In the genomic region with DNA sequence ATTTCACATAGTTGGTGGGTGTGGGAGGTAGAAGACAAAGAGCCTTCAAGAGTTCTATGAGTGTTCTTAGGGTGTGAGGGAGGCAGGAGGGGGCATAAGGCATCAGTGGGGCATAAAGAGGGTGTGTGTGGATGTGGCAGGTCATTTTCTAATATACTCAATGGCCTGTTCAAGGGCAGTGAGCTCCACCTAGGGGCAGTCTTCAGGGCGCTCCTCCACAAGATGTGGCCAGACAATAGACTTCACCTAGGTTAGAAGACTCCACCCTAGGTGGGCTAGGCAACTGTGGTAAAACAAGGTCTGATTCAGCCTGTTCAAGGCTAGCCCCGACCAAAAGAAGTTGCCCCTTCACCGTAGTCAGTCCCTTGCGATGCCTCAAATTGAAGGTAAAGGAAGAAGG, we compare ENCODE assay signal across 9 mouse cellular contexts. TPM values are rescaled to one million over a fixed set of nuclear protein-coding genes. Genes with fewer than 3 reads are reported as not detected.
DNase-seq lines count a peak whose midpoint lies in the region; ATAC-seq and TF ChIP-seq lines count a peak whose summit lies in the region.
"Had no signal": no experiment of that assay in that cellular context is flagged by ENCODE, and none has a peak within 500 bp of the region (broad histone marks: within the 10 kb centered on the region; RNA-seq: fewer than 3 reads in every experiment).

No protein-coding gene starts in this region.

- WGBS in limb, embryonic 10.5 days, result 52% methylated on average over 4 of the region's 4 CpGs
- WGBS in stomach, postnatal 0 days, result 54% methylated on average over 4 of the region's 4 CpGs

- no peak for ATAC-seq in stomach, postnatal 0 days (ENCODE audit: low FRiP score, low TSS enrichment)
- ATAC-seq: Patski had no signal

- H3K4me2 ChIP-seq in stomach, postnatal 0 days (replicated peaks; ENCODE audit: low read depth), result no peak overlapping the region

- no peaks in the 10 kb centered on the region for H3K27me3 ChIP-seq in limb, embryonic 10.5 days (ENCODE audit: low read depth, poor library complexity, severe bottlenecking)
- no peaks in the 10 kb centered on the region for H3K27me3 ChIP-seq in stomach, postnatal 0 days (ENCODE audit: control insufficient read depth, insufficient read depth, low read length)
- H3K27me3 ChIP-seq: Patski had no signal

- H3K36me3 ChIP-seq in limb, embryonic 10.5 days, result peaks cover 22% of the 10 kb centered on the region
- peaks cover 12% of the 10 kb centered on the region for H3K36me3 ChIP-seq in stomach, postnatal 0 days (ENCODE audit: control insufficient read depth, insufficient read depth, low read length)

- peak overlapping the region; percentile 79; the same call in 1 of the 2 replicates for H3K4me3 ChIP-seq in cortical plate, adult 2 months (ENCODE audit: insufficient read depth, low read length)
- H3K4me3 ChIP-seq in limb, embryonic 10.5 days, result 0 out of 2 replicates have a peak overlapping the region, but pooled peaks have one; percentile 76
- no peak overlapping the region for H3K4me3 ChIP-seq in stomach, postnatal 0 days (ENCODE audit: low read depth, low read length)

- no peak overlapping the region for H3K27ac ChIP-seq in cortical plate, adult 2 months (ENCODE audit: insufficient read depth, low read length)
- H3K27ac ChIP-seq in limb, embryonic 10.5 days, result 0 out of 2 replicates have a peak overlapping the region, but pooled peaks have one; percentile 90
- no peak overlapping the region for H3K27ac ChIP-seq in stomach, postnatal 0 days (replicated peaks)

- H3K4me1 ChIP-seq in cortical plate, adult 2 months (ENCODE audit: control insufficient read depth, insufficient read depth, low read length), result peaks cover 2% of the 10 kb centered on the region; the same call in 1 of the 2 replicates
- H3K4me1 ChIP-seq in limb, embryonic 10.5 days, result peaks cover 22% of the 10 kb centered on the region
- H3K4me1 ChIP-seq in stomach, postnatal 0 days (replicated peaks; ENCODE audit: control insufficient read depth, insufficient read depth), result peaks cover 8% of the 10 kb centered on the region; the same call in 1 of the 2 replicates

- peak; percentile 48 for DNase-seq in embryo, embryonic 10 days (ENCODE audit: low spot score)
- DNase-seq in embryo, embryonic 9.5 days (ENCODE audit: extremely low spot score), result no peak
- peak; percentile 78 for DNase-seq in 416B (ENCODE audit: low read depth)
- no peak for DNase-seq in limb, embryonic 10.5 days (ENCODE audit: low spot score)
- DNase-seq in stomach, postnatal 0 days (ENCODE audit: low spot score), result peak; percentile 59
- no peak for DNase-seq in layer of hippocampus, adult 18-20 months (ENCODE audit: low spot score in 2 of 2)
- DNase-seq in layer of hippocampus, postnatal 10 days (ENCODE audit: low spot score in 2 of 2), result no peak

- TF ChIP-seq EP300 in stomach, postnatal 0 days (optimal IDR thresholded peaks at IDR 0.05), result no peak

- TF ChIP-seq POLR2A in cortical plate, adult 2 months (IDR thresholded peaks at IDR 0.05; ENCODE audit: extremely low read depth, insufficient read depth, low read length), result no peak

- no peaks in the 10 kb centered on the region for H3K9me3 ChIP-seq in limb, embryonic 10.5 days (replicated peaks)
- H3K9me3 ChIP-seq in stomach, postnatal 0 days (ENCODE audit: control insufficient read depth, low read length), result no peaks in the 10 kb centered on the region

- H3K9ac ChIP-seq in stomach, postnatal 0 days (ENCODE audit: low read length), result no peak overlapping the region

- TF ChIP-seq CTCF in cortical plate, adult 2 months (IDR thresholded peaks at IDR 0.05; ENCODE audit: extremely low read depth, insufficient read depth, low read length), result 0 out of 2 replicates have a peak, but pooled peaks have one; percentile 14
- TF ChIP-seq CTCF in stomach, postnatal 0 days (IDR thresholded peaks at IDR 0.05; ENCODE audit: low read depth), result peak; percentile 70

RNA-seq across cellular contexts. Expression of gene Thap7, which starts 1.3 kb away (rescaled TPM):
- polyA plus RNA-seq in cortical plate, adult 2 months (2012; rRNA removed), result 64.9 and 82.8 TPM in 2 replicates
- polyA plus RNA-seq in limb, embryonic 10.5 days (2016; fragmentation: Nextera tagmentation; extraction: Ambion mirVana), result 47.8 and 58.9 TPM in 2 replicates
- 41.0 and 42.4 TPM in 2 replicates for polyA plus RNA-seq in stomach, postnatal 0 days (2015; fragmentation: Nextera tagmentation; extraction: Ambion mirVana)
- total RNA-seq in layer of hippocampus, adult 18-20 months (2021), result 10 to 100 TPM; 39.6 to 44.0 TPM
- 10 to 100 TPM; 33.1 to 38.2 TPM for total RNA-seq in layer of hippocampus, postnatal 10 days (2021)

RNA-seq across cellular contexts. Expression of gene Lztr1, which starts 23.8 kb away (rescaled TPM):
- 330 and 345 TPM in 2 replicates for polyA plus RNA-seq in cortical plate, adult 2 months (2012; rRNA removed)
- 78.2 and 89.8 TPM in 2 replicates for polyA plus RNA-seq in limb, embryonic 10.5 days (2016; fragmentation: Nextera tagmentation; extraction: Ambion mirVana)
- 27.3 and 34.4 TPM in 2 replicates for polyA plus RNA-seq in stomach, postnatal 0 days (2015; fragmentation: Nextera tagmentation; extraction: Ambion mirVana)
- 100 to 1,000 TPM; 199 to 205 TPM for total RNA-seq in layer of hippocampus, adult 18-20 months (2021)
- total RNA-seq in layer of hippocampus, postnatal 10 days (2021), result 100 to 1,000 TPM; 182 to 188 TPM

RNA-seq across cellular contexts. Expression of gene Lrrc74b, which starts 28.8 kb away (rescaled TPM):
- polyA plus RNA-seq in cortical plate, adult 2 months (2012; rRNA removed), result 1.4 and 1.5 TPM in 2 replicates
- not detected in 2 replicates for polyA plus RNA-seq in limb, embryonic 10.5 days (2016; fragmentation: Nextera tagmentation; extraction: Ambion mirVana)
- 0.33 TPM in 2 replicates for polyA plus RNA-seq in stomach, postnatal 0 days (2015; fragmentation: Nextera tagmentation; extraction: Ambion mirVana)
- total RNA-seq in layer of hippocampus, adult 18-20 months (2021), result under 1 TPM; 0.92 to 0.94 TPM
- 1 to 10 TPM; 1.7 to 2.4 TPM for total RNA-seq in layer of hippocampus, postnatal 10 days (2021)

RNA-seq across cellular contexts. Expression of gene P2rx6, which starts 29.4 kb away (rescaled TPM):
- 2.9 and 3.2 TPM in 2 replicates for polyA plus RNA-seq in cortical plate, adult 2 months (2012; rRNA removed)
- 0.08 TPM in 1 of 2 replicates, not detected in the other for polyA plus RNA-seq in limb, embryonic 10.5 days (2016; fragmentation: Nextera tagmentation; extraction: Ambion mirVana)
- polyA plus RNA-seq in stomach, postnatal 0 days (2015; fragmentation: Nextera tagmentation; extraction: Ambion mirVana), result 1.5 and 1.7 TPM in 2 replicates
- total RNA-seq in layer of hippocampus, adult 18-20 months (2021), result 1 to 10 TPM; 1.0 to 1.2 TPM
- 1 to 10 TPM in 1 of 2 experiments, under 1 TPM in 1; 0.58 to 1.1 TPM for total RNA-seq in layer of hippocampus, postnatal 10 days (2021)

RNA-seq across cellular contexts. Expression of gene Aifm3, which starts 42.9 kb away (rescaled TPM):
- polyA plus RNA-seq in cortical plate, adult 2 months (2012; rRNA removed), result 233 and 286 TPM in 2 replicates
- polyA plus RNA-seq in limb, embryonic 10.5 days (2016; fragmentation: Nextera tagmentation; extraction: Ambion mirVana), result 0.85 and 1.2 TPM in 2 replicates
- polyA plus RNA-seq in stomach, postnatal 0 days (2015; fragmentation: Nextera tagmentation; extraction: Ambion mirVana), result 0.51 and 0.61 TPM in 2 replicates
- total RNA-seq in layer of hippocampus, adult 18-20 months (2021), result 10 to 100 TPM; 98.5 to 98.6 TPM
- total RNA-seq in layer of hippocampus, postnatal 10 days (2021), result 10 to 100 TPM; 36.4 to 39.9 TPM

Comparison
In these comparisons a context has a peak if more than half of its experiments do, and no peak if none do; other contexts are left out.
1. DNase-seq: peak in embryo, embryonic 10 days (single experiment), 416B (single experiment) and stomach, postnatal 0 days (single experiment); none in embryo, embryonic 9.5 days (single experiment), limb, embryonic 10.5 days (single experiment), layer of hippocampus, adult 18-20 months (0 of 2) and layer of hippocampus, postnatal 10 days (0 of 2).